Mouse (Mus musculus): ENCODE results near the gene Neo1.

- TF ChIP-seq CTCF (IDR thresholded peaks at IDR 0.05; ENCODE audit: borderline replicate concordance, control insufficient read depth, extremely low read depth, insufficient read depth, low read length, poor library complexity) (no peak), POLR2A (IDR thresholded peaks at IDR 0.05; ENCODE audit: control insufficient read depth, extremely low read depth, insufficient read depth, low read length, poor library complexity) (no peak)
These were observed 1.4 kb downstream of the Neo1 start for GRCm38 (mm10) chr9:59034836-59035235.
